Mouse (Mus musculus): ENCODE measurements at regions not wholly inside any gene's neighbourhood (a gene's known extent, or its start where the extent isn't known, plus 50 kb on each side); places are given as distances from the start of the nearest gene placed in this dataset.
A peak's percentile ranks its signal among the peaks of the same experiment; 100 is the strongest.

DNA sequence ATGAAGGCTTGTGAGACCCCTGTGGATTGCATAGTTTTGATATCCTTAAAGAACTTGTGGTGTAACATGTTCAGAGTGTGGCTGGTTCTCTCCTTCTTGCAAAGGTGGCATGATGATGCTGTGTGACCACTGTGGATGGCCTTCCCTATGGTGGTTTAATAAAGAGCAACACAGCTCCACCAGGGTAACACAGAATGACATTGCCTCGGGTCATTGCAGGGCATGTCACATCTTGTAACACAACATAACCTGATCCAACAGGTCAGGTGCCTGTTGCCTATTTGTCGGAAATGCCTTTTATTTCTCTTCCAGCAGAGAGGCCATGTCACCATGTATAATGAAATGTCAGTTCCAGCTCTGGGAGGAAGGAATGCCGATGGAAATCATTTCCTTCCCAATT is 420.5 kb downstream of the Mdfic start:
- ATAC-seq (replicated peaks; ENCODE audit: low FRiP score, low read depth): no peak

DNA sequence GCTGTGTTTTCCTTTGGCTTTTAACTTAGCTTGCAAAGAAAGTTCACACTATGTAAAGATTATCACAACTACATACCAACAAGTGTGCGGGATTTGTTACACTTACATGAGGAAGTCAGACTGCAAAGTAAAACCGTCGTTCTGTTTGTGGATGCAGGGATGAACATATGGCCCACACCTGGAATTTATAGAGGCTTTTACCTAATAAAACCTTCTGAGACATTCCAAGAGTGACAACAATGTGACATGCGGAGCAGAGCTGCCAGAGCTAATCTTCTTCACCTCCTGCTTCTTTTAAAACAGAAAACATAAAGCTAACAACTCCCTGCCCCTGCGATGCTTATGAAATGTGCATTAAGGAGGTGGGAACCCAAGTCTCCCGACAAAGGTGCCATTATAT is 424.1 kb downstream of the Mdfic start:
- 30% methylated on average over 6 of the region's 6 CpGs for WGBS
- no peak for TF ChIP-seq CTCF (IDR thresholded peaks at IDR 0.05; ENCODE audit: low read depth)
- Histone ChIP-seq H3K27ac (no peak overlapping the region), H3K9me3 (replicated peaks; ENCODE audit: low read length) (no peaks in the 10 kb centered on the region), H3K9ac (ENCODE audit: low read depth, low read length) (no peak overlapping the region), H3K4me1 (replicated peaks; ENCODE audit: insufficient read depth, low read length) (no peaks in the 10 kb centered on the region), H3K36me3 (ENCODE audit: insufficient read depth, low read length) (no peaks in the 10 kb centered on the region), H3K27me3 (ENCODE audit: insufficient read depth, low read length) (no peaks in the 10 kb centered on the region), H3K4me2 (ENCODE audit: low read length) (no peak overlapping the region), H3K4me3 (replicated peaks; ENCODE audit: low read depth, low read length) (no peak overlapping the region)
- no peak for DNase-seq (ENCODE audit: low spot score)
- ATAC-seq (replicated peaks; ENCODE audit: low FRiP score, low read depth): no peak

More for the DNA sequence above, 420.5 kb downstream of the Mdfic start:
- Histone ChIP-seq H3K27ac (no peak overlapping the region), H3K9ac (ENCODE audit: low read depth, low read length) (no peak overlapping the region), H3K36me3 (ENCODE audit: insufficient read depth, low read length) (no peaks in the 10 kb centered on the region), H3K9me3 (replicated peaks; ENCODE audit: low read length) (no peaks in the 10 kb centered on the region), H3K4me2 (ENCODE audit: low read length) (no peak overlapping the region), H3K27me3 (ENCODE audit: insufficient read depth, low read length) (no peaks in the 10 kb centered on the region), H3K4me1 (replicated peaks; ENCODE audit: insufficient read depth, low read length) (no peaks in the 10 kb centered on the region), H3K4me3 (replicated peaks; ENCODE audit: low read depth, low read length) (no peak overlapping the region)
- no peak for TF ChIP-seq CTCF (IDR thresholded peaks at IDR 0.05; ENCODE audit: low read depth)
- no peak for DNase-seq (ENCODE audit: low spot score)
- 57% methylated on average over 3 of the region's 3 CpGs for WGBS

DNA sequence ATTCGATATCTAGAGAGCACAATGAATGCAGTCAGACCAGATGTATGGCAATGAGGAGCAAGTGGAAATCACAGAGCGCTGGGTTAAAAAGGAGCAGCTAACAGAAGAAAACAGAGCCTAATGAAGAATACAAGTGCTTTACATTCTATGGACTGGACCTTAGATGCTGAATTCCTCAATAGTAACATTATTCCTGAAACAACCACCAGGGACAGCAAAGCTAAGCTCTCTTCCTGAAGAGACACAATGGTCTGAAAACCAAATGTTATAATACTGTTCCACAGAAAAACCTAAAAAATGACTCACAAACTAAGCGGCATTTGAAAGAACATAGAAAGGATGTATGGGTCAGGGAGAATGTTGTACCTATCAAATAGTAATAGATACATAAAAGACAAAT is 430.1 kb downstream of the Mdfic start:
- DNase-seq (ENCODE audit: low spot score) (peak; percentile 34), ATAC-seq (replicated peaks; ENCODE audit: low FRiP score, low read depth) (no peak)
- Histone ChIP-seq H3K36me3 (ENCODE audit: insufficient read depth, low read length) (no peaks in the 10 kb centered on the region), H3K27me3 (ENCODE audit: insufficient read depth, low read length) (no peaks in the 10 kb centered on the region), H3K4me2 (ENCODE audit: low read length) (no peak overlapping the region), H3K9ac (ENCODE audit: low read depth, low read length) (no peak overlapping the region), H3K27ac (no peak overlapping the region), H3K9me3 (replicated peaks; ENCODE audit: low read length) (no peaks in the 10 kb centered on the region), H3K4me3 (replicated peaks; ENCODE audit: low read depth, low read length) (no peak overlapping the region), H3K4me1 (replicated peaks; ENCODE audit: insufficient read depth, low read length) (no peaks in the 10 kb centered on the region)
- peak; percentile 57 for TF ChIP-seq CTCF (IDR thresholded peaks at IDR 0.05; ENCODE audit: low read depth)
- WGBS: 83% methylated on average over 3 of the region's 3 CpGs

DNA sequence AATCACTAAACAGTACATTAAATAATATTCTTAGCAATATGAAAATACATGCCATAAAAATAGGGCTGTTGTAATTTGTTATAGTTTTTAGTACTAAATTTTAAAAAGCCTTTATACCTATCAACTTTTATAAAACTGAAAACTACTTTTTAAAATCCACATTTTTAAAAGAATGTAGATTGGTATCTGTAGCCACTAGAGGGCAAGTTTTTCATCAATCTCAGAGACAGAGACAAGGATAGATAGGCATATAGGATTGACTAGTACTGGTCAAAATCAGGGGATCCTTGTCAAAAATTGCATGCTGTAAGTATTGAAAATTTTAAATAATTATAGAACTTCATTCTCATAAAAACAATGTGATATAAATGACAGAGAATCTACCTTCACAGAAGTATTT is 431.0 kb downstream of the Mdfic start:
- TF ChIP-seq CTCF (IDR thresholded peaks at IDR 0.05; ENCODE audit: low read depth): no peak

DNA sequence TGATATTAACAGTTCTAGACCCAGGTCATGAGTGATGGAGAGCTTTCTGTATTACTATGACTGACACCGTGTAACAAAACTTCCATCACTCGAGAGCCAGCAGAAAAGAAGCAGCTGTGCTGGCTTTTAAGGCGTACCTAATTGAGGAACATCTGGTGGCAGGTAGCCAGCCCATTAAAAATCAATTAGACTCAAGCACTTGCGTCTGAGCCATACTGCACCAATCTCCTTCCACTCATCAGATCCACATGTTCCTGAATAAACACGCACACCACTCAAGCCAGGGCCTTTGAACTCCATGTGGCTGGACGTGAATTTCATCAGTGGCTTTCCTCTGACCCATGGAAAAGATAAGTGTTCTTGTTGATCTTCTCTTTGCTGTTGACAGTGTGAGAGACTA is 432.2 kb downstream of the Mdfic start:
- no peak for DNase-seq (ENCODE audit: low spot score)
- H3K4me2 ChIP-seq (ENCODE audit: low read length): no peak overlapping the region
- H3K27me3 ChIP-seq (ENCODE audit: insufficient read depth, low read length): no peaks in the 10 kb centered on the region
- WGBS: 45% methylated on average over 6 of the region's 6 CpGs
- H3K4me1 ChIP-seq (replicated peaks; ENCODE audit: insufficient read depth, low read length): no peaks in the 10 kb centered on the region
- no peak for ATAC-seq (replicated peaks; ENCODE audit: low FRiP score, low read depth)
- H3K4me3 ChIP-seq (replicated peaks; ENCODE audit: low read depth, low read length): no peak overlapping the region
- H3K36me3 ChIP-seq (ENCODE audit: insufficient read depth, low read length): no peaks in the 10 kb centered on the region
- no peaks in the 10 kb centered on the region for H3K9me3 ChIP-seq (replicated peaks; ENCODE audit: low read length)
- TF ChIP-seq CTCF (IDR thresholded peaks at IDR 0.05; ENCODE audit: low read depth): no peak
- no peak overlapping the region for H3K9ac ChIP-seq (ENCODE audit: low read depth, low read length)
- no peak overlapping the region for H3K27ac ChIP-seq

More for the DNA sequence above, 431.0 kb downstream of the Mdfic start:
- Histone ChIP-seq H3K27me3 (ENCODE audit: insufficient read depth, low read length) (no peaks in the 10 kb centered on the region), H3K9me3 (replicated peaks; ENCODE audit: low read length) (no peaks in the 10 kb centered on the region), H3K4me1 (replicated peaks; ENCODE audit: insufficient read depth, low read length) (no peaks in the 10 kb centered on the region), H3K4me2 (ENCODE audit: low read length) (no peak overlapping the region), H3K4me3 (replicated peaks; ENCODE audit: low read depth, low read length) (no peak overlapping the region), H3K36me3 (ENCODE audit: insufficient read depth, low read length) (no peaks in the 10 kb centered on the region), H3K27ac (no peak overlapping the region), H3K9ac (ENCODE audit: low read depth, low read length) (no peak overlapping the region)
- no peak for DNase-seq (ENCODE audit: low spot score)
- no peak for ATAC-seq (replicated peaks; ENCODE audit: low FRiP score, low read depth)

DNA sequence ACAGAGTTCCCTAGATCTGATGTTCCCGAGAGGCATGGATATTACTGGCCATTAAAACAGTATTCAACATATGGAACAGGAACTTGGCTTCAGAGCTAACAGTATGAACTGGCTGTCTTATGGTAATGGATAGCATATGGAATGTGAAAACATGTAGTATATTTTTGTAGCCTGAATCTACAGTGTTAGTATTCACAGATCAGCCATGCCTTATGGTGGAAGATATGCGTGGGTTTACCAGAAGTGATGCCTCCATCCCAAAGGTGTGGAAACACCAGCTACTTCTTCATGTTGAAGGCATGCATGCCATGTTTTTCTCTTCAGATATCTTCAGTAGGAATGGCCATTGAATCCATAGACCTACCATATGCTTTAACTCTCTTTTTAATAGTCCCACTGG is 444.6 kb downstream of the Mdfic start:
- Histone ChIP-seq H3K4me3 (replicated peaks; ENCODE audit: low read depth, low read length) (no peak overlapping the region), H3K36me3 (ENCODE audit: insufficient read depth, low read length) (no peaks in the 10 kb centered on the region), H3K9me3 (replicated peaks; ENCODE audit: low read length) (no peaks in the 10 kb centered on the region), H3K27me3 (ENCODE audit: insufficient read depth, low read length) (no peaks in the 10 kb centered on the region), H3K27ac (no peak overlapping the region), H3K9ac (ENCODE audit: low read depth, low read length) (no peak overlapping the region), H3K4me2 (ENCODE audit: low read length) (no peak overlapping the region), H3K4me1 (replicated peaks; ENCODE audit: insufficient read depth, low read length) (no peaks in the 10 kb centered on the region)
- TF ChIP-seq CTCF (IDR thresholded peaks at IDR 0.05; ENCODE audit: low read depth): no peak
- 89% methylated on average over 2 of the region's 2 CpGs for WGBS
- DNase-seq (ENCODE audit: low spot score): no peak
- ATAC-seq (replicated peaks; ENCODE audit: low FRiP score, low read depth): no peak

DNA sequence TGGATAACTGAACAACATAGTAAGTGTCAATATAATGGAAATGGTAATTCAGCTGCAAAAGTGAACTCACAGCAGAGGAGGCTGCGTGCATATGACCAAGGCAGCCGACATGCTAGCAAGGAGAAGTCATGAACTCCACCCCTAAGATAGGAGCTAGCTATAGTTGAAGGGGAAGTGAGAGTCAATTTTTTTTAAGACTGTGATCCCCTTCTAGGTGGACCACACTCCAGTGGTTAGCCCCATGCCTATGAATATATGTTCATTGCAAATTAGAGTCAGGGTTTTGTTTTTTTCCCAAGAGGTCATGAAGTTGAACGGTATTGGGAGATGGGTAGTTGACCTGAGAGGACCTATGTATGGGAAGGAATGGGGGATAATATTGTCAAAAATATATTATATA is 451.4 kb downstream of the Mdfic start:
- no peak overlapping the region for H3K4me3 ChIP-seq (replicated peaks; ENCODE audit: low read depth, low read length)
- no peak overlapping the region for H3K27ac ChIP-seq
- DNase-seq (ENCODE audit: low spot score) (no peak), ATAC-seq (replicated peaks; ENCODE audit: low FRiP score, low read depth) (no peak)
- no peaks in the 10 kb centered on the region for H3K36me3 ChIP-seq (ENCODE audit: insufficient read depth, low read length)
- H3K27me3 ChIP-seq (ENCODE audit: insufficient read depth, low read length): no peaks in the 10 kb centered on the region
- no peak overlapping the region for H3K4me2 ChIP-seq (ENCODE audit: low read length)
- no peak overlapping the region for H3K9ac ChIP-seq (ENCODE audit: low read depth, low read length)
- H3K9me3 ChIP-seq (replicated peaks; ENCODE audit: low read length): no peaks in the 10 kb centered on the region
- no peak for TF ChIP-seq CTCF (IDR thresholded peaks at IDR 0.05; ENCODE audit: low read depth)
- WGBS: 90% methylated on average over 3 of the region's 3 CpGs
- no peaks in the 10 kb centered on the region for H3K4me1 ChIP-seq (replicated peaks; ENCODE audit: insufficient read depth, low read length)
